Mouse (Mus musculus) spleen, adult 2 months (tissue): ENCODE results near the gene Krt33a.

Experiments
- CTCF ChIP-seq: fragments of 200-500 bp; IDR thresholded peaks from 2 replicates; pipeline ENCODE4 v1.5.1; 2011; ENCODE audit warnings: mild to moderate bottlenecking, inconsistent platforms; ENCODE audit not compliant: insufficient read depth, insufficient read length, insufficient replicate concordance; ENCODE audit errors: extremely low read depth
- POLR2A ChIP-seq: fragments of 200-500 bp; IDR thresholded peaks from 2 replicates; pipeline ENCODE4 v1.6.1; 2011; ENCODE audit warnings: low read depth, low read length, inconsistent platforms

DNA sequence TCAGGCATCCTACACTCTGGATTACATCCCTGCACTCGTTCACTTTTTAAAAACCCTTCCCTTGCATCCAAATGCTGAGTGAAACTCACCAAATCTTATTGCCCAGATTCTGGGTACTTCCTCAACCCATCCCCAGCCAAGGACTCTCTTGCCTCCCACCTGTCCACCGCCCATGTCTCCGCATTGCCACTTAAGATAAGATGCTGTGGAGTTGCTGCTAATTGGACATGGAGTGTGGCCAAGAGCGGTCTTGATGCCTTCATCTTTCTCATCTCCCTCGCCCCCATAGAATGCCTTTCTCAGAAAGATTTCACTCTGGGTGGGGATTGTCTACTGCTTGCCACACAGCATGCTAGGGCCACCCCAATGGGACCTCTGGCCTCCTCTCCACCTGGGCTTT is 7.7 kb downstream of the Krt33a start:
- TF ChIP-seq CTCF (no peak), POLR2A (no peak)
